Mouse (Mus musculus) lung, postnatal 0 days (tissue): ENCODE measurements around the gene Svs5.

Experiments
- CTCF ChIP-seq: IDR thresholded peaks from 2 replicates; pipeline ENCODE4 v1.5.1; 2016; ENCODE audit warnings: antibody characterized with exemption, mild to moderate bottlenecking
- EP300 ChIP-seq: IDR thresholded peaks from 2 replicates; pipeline ENCODE4 v1.6.1; 2016; ENCODE audit warnings: antibody characterized with exemption, mild to moderate bottlenecking, control low read depth

GRCm38 (mm10) chr2:164320983-164321382 lies 11.6 kb upstream of the Svs5 start:
- TF ChIP-seq CTCF = no peak
- no peak for TF ChIP-seq EP300
